Mouse (Mus musculus): ENCODE measurements around the gene Obox6. TPM values are rescaled to one million over a fixed set of nuclear protein-coding genes. Genes with fewer than 3 reads are reported as not detected.

Gene Obox6
- total RNA-seq (2021) = not detected in 2 replicates
- long read RNA-seq = 0 reads

GRCm38 (mm10) chr7:15839578-15839977, at the start of gene Obox6:
Gene Obox6, minus strand, starts transcription at chr7:15839678.
- DNase-seq = no peak

GRCm38 (mm10) chr7:15884127-15884526, 44.6 kb upstream of the Obox6 start:
- no peak for DNase-seq

DNA sequence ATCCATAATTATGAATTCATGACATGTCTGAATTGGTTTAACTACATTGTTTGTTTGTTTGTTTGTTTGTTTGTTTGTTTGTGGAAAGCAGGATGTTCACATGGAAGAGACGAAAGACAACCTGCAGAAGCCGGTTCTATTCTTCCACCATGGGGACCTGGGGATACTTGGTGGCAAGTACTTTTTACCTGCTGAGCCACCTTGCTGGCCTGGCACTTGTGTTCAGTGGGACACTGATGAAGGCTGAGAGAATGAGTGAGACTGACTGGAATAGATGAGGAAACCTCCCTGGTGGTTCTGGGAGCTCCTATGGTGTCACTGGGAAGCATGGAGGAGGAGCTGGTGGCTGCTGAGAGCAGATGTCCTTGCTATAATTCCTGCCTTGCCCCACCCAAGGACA, 42.8 kb upstream of the Obox6 start, which contains the start of gene Crxos:
Gene Crxos, plus strand, starts transcription at position 301 of the 400 bp plus-strand sequence.
- no peak for DNase-seq

DNA sequence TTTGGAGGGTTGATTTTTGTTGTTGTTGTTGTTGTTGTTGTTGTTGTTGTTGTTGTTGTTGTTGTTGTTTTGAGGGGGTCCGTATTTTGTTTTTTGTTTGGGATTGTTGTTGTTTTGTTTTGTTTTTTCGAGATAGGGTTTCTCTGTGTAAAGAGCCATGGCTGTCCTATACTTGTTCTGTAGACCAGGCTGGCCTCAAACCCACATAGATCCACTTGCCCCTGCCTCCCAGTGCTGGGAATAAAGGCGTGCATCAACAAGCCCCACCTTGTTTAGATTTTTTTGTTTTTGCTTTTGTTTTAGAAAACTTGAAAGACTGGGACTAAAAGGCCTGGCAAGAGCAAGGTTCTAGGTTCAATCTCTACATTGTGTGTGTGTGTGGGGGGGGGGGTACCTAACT, 42.4 kb upstream of the Obox6 start:
- DNase-seq = no peak

GRCm38 (mm10) chr7:15881388-15881787, 41.9 kb upstream of the Obox6 start:
- DNase-seq = no peak

GRCm38 (mm10) chr7:15879756-15880155, 40.3 kb upstream of the Obox6 start, which contains the start of gene Crx:
Gene Crx, minus strand, starts transcription at chr7:15879968.
- DNase-seq = no peak

GRCm38 (mm10) chr7:15864104-15864503, 24.6 kb upstream of the Obox6 start:
- no peak for DNase-seq

GRCm38 (mm10) chr7:15859657-15860056, 20.2 kb upstream of the Obox6 start:
- peak; percentile 8 for DNase-seq

Other genes starting within 250 kb of the Obox6 start
- not detected in 2 replicates for gene Obox3, start 199.8 kb downstream of the Obox6 start, total RNA-seq (2021)
- not detected in 2 replicates for gene Obox5, start 89.5 kb downstream of the Obox6 start, total RNA-seq (2021)
- not detected in 2 replicates for gene Crx, start 40.3 kb upstream of the Obox6 start, total RNA-seq (2021)
- gene Crxos, start 42.9 kb upstream of the Obox6 start, total RNA-seq (2021) = not detected in 2 replicates
- gene Selenow, start 82.7 kb upstream of the Obox6 start, total RNA-seq (2021) = 156 and 160 TPM in 2 replicates
- gene Nop53, start 106.4 kb upstream of the Obox6 start, total RNA-seq (2021) = 174 TPM in 2 replicates
- 38.3 and 41.0 TPM in 2 replicates for gene Ehd2, start 127.9 kb upstream of the Obox6 start, total RNA-seq (2021)
- 14.0 and 22.5 TPM in 2 replicates for gene Bicra, start 208.2 kb upstream of the Obox6 start, total RNA-seq (2021)
- 0.21 TPM in 1 of 2 replicates, not detected in the other for gene Zfp541, start 222.1 kb upstream of the Obox6 start, total RNA-seq (2021)

Measured in adrenal gland, postnatal 25 days (tissue).